Mouse (Mus musculus) spleen, postnatal 14 days (tissue): ENCODE data around the gene Mtmr14.

ENCODE experiments used
- DNase-seq, 2 experiments: peaks; one replicate each; pipeline ENCODE4 v3.0.0; 2021 to 2022; ENCODE audit warnings: low spot score in 2 of 2

The Mtmr14 gene

DNA sequence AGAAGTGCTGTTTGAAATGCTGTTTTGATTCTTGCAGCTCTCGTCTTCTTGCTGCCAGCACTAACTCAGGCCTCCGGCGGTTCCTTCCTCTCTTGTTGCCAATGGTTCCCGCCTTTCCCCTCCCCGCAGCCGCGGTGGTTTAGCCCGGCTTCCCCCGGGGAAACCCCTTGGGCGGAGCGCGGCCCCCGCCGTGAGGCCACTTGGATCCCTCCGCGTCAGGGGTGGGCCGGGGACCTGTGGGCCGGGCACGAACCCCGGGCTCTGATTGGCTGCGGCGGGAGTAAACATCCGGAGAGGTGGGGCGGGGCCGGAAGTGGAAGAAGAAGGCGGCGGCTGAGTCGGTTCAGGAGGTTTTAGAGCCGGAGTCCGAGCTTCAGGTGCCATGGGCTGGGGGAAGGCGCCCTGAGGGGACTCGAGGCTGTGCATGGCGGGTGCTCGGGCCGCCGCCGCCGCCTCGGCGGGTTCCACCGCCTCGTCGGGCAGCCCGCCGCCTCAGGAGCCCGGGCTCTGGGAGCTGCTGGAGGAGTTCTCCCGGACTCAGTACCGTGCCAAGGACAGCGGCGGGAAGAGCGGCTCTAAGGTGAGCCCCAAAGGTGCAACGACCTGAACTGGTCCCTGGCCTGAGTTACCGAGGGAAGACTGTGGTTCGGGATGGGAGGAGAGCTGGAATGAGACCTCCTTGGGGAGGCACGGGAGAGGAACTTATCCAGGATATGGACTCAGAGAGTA, at the start of gene Mtmr14:
Gene Mtmr14 (plus strand): TSS at position 302 of the 729 bp plus-strand sequence.
- peak; percentile 99 for DNase-seq

DNA sequence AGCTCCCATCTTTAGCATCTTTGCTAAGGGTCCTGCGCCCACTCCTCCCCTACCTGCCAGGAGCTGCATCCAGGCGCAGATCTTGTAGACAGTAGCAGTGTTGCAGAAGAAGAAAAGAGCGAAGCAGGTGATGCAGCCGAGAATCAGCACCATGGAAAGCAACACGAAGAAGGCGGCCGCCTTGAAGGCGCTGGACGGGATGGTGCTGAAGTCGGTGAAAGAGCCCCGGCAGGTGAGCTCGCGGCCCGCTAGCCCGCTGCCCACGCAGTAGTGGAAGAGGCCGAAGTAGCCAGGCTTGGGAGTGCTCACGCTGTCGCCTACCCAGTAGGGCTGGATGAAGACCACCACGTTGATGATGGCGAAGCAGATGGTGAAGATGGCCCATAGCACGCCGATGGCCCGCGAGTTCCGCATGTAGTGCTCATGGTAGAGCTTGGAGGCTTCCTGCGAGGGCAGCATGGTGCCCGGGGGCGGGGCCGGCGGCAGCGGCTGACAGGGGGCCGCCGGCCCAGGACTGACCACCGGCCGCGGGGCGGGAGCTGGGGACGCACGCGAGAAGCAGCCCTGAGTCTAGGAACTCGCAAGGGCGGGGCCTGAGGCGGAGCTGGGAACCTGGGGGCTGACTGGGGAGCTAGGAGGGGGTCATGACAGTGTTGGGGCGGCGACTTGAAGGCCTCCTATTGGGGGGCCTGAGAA, 43.7 kb upstream of the Mtmr14 start:
- peak in 1 of 2 experiments; percentile 7 for DNase-seq

DNA sequence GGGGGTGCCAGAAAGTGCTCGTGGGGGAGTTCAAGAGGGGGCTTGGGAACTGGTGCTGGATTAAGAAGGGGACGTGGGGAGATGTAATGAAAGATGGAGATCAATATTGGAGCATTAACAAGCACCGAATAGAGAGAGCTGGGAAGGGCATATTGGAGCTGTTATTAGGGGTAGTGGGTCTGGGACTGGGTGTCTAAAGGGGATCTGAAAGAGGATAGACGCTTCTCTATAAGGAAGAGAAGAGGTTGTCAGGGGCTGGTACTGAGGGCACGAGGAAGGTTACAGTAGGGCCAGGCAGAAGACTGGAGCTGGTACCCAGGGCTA, 43.2 kb upstream of the Mtmr14 start:
- DNase-seq: no peak

DNA sequence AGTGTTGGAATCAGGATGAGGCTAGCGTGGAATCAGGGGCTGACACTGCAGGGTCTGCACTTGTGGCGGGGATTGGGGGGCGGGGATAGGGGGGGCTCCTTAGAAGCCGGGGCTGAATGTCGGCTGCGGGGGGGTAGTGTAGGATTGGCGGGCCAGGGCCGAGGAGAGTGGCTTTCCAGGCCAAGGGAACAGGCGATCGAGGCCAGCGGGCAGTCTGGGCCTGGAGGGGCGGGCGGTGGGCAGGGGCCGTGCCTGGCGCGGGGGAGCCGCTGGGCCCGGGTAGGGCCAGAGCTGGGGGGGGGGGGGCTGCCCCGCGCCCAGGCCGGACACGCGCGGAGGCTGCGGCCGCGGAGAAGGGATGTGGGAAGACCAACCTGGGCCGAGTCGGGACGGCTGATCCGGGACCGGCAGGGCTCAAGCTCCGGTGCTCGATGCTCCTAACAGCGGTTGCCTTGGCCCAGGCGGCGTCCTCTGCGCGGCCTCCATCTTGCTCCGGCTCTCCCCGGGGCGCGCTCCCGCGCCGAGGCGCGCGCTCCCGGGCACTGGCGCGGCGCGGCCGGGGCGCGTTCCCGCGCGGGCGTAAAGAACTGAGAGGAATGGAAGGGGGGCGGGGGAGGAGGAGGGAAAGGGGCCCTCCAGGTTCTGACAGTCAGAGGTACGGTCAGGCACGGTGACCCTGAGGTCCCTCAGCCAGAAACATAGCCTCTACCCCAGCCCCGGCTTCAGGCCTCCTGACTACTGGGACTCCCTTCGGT, 42.6 kb upstream of the Mtmr14 start, which contains the start of gene Lhfpl4:
Gene Lhfpl4 (minus strand): TSS at position 544 of the 755 bp plus-strand sequence.
- DNase-seq: no peak

DNA sequence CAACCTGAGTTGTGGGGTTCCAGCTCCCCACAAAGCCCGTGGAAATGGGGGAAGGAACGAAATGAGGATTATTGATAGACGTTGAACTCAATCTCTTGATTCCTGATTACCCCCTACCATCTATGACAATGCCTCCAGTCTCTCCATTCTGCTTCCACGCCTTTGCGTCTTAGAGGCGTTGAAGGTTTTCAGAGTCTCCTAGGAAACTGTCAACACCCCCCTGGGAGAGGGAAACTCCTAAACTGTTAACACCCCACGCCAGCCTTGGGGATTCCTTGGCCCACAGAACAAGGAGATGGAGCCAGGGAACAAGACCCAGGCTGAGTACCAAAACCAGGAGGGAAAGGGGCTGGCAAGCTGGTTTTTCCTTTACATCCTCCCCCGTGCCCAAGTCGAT, 42.0 kb upstream of the Mtmr14 start:
- no peak for DNase-seq

DNA sequence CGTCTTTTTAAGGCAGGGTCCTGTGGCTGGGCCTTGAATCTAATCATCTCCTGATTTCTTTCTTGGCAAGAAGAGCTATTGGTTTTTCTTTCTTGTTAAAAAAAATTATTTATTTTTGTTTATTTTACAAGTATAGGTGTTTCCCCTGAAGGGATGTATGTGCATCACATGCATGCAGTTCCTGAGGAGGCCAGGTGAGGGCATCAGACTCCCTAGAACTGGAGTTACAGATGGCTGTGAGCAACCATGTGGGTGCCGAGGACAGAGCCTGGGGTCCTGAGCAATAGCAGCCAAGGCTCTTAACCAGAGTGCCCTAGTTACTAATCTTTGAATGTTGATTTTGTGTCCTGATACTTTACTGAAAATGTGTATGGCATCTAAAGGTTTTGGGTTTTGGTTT, 21.4 kb upstream of the Mtmr14 start:
- no peak for DNase-seq

DNA sequence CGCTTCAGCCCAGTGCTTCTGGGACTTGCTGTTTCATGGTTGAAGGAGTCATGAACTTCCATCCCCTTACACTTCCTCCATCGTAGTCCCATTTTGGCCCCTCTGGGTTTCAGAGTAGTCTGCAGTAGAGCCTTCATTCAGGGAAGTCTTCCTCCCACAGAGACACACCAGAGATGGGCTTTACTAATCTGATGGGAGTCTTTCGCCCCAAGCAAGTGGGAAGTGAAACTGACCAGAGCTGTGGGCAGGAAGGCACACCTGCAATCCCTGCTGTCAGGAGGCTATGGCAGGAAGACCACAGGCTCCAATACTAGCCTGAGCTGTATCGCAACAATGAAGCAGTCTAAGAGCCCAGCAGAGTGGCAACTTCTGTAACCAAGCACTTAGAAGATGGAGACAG, 11.8 kb upstream of the Mtmr14 start:
- no peak for DNase-seq

DNA sequence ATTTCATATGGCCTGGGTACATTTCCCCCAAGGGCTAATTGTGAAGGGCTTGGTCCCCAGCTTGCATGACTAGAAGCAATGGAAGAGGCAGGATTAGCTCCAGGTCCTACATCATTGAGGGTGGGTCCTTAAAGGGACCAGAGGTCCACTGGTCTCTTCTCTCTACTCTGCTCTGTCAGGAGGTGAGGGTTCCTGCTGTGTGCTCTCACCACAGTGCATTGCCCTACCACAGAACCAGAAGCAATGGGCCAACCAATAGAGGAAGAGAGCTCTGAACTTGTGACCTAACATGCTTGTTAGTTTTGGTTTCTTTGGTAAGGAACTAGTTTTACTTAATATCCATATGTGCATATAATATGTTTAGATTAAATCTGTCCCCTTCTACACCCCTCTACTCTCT, 10.9 kb upstream of the Mtmr14 start:
- DNase-seq: no peak

DNA sequence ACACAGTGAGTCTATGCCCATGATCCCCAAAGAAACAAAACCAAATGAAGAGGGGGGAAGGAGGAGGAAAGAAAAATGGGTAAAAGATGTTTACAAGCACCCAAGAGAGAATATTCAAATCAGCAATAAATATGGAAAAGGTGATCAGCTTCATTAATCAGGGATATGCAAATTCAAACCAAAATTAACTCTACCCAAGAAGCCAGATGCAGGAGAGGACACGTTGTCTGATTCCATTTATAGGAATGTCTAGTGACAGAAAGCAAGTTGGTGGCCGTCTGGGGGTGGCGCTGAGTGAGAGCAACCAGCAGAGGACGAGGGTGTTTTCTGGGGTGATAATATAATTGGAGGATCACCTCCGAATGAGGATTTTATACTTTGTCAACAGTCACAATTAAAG, 2.5 kb upstream of the Mtmr14 start:
- no peak for DNase-seq

DNA sequence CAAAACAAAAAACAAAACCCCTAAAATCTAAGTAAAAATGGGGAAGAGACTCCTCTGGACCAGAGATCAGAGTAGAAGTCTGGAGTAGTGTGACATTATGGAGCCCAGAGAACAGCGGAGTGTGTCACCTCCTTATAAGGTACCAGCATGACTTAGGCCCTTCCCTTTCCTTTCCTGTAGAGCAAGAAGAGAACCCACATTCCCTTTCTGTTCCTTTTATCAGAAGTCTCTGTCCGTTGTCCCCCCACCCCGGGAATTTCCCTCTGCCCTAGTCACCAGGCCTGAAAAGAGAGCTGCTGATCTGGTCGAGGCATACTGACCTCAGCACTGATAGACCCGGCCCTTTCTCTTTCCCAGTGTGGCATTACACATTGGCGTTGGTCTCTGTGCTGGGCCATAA, 799 bp downstream of the Mtmr14 start:
- DNase-seq: no peak

DNA sequence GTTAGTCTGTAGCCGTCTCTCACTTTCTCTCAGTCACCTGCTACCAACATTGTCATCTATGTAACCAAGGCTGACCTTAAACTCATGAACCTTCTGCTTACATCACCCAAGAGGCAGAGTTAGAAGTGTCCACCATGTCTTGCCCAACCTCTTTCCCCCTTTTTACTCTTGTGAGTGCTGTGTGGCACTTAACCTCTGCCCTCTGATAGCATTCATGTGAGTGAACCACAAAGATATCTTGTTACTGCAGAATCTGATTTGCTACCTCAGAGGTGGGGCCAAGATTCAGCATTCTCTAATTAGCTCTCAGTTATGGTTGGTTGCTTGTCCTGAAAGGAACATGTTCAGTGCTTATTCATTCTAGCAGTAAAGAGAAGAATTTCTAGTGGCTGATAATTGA, 5.1 kb downstream of the Mtmr14 start:
- DNase-seq: no peak

DNA sequence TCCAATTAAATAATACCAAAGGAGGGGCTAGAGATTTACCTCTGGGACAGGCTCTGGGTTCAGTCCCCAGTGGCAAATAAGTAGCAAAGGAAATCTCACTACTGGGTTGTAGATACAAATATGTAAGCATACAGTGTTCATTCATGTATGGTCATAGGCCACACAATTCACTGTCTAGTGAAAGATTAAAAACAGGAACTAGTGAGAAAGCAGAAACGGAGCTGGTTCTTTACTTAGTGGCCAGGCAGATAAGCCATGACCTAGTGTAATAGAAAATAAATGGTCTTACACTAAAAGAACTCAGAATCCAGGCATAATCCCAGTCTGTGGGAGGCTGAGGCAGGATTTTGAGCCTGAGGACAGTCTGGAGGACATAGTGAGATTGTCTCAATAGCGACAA, 7.9 kb downstream of the Mtmr14 start:
- DNase-seq: no peak

DNA sequence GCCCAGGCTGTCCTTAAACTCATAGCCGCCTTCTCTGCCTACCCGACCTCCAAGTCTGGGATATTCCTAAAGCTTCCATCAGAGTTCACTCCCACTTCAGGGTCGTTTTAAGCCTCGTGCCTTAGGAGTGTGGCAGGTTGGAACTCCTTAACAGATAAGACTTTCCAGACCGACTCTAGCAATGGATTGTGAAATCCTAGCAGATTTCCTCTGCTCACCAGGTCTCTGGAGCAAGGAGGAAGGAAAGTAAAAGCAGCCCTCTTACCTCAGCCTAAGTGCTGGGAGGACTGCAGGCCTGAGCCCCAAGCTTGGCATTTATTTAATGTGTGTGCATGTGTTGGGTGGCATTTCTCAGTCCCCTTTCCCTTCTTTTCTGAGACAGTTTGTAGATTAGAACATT, 13.1 kb downstream of the Mtmr14 start:
- no peak for DNase-seq

DNA sequence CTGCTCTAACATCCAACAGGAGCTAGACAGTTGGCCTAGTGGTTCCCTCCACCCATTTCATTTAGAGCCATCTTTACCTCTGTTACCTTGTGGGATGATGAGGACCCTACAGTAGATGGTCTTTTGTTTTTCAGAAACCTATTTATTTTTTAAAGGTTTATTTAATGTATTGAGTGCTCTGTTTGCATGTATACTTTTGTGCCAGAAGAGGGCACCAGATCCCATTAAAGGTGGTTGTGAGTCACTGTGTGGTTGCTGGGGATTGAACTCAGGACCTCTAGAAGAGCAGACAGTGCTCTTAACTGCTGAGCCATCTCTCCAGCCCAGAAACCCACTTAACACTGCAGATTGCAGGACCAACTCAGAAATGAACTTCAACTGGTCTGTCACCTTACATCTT, 14.3 kb downstream of the Mtmr14 start:
- no peak for DNase-seq

DNA sequence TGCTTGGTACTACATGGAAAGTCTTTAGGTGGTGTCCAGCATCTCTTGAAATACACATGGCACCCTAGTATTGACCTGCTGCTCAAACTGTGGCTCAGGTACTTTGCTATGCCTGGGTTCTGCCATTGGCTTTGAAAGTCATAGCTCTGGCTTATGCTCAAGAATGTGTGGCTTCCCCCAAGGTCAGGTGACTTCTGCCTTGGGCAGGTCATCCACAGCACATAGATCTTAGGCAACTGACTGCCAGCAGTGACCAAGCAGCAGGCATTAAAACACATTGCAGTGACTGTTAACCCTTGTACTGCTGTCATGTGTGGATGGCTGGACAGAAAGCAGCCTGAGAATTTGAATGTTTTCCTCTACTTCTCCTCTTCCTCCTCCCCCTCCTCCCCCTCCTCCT, 17.3 kb downstream of the Mtmr14 start:
- DNase-seq: no peak

DNA sequence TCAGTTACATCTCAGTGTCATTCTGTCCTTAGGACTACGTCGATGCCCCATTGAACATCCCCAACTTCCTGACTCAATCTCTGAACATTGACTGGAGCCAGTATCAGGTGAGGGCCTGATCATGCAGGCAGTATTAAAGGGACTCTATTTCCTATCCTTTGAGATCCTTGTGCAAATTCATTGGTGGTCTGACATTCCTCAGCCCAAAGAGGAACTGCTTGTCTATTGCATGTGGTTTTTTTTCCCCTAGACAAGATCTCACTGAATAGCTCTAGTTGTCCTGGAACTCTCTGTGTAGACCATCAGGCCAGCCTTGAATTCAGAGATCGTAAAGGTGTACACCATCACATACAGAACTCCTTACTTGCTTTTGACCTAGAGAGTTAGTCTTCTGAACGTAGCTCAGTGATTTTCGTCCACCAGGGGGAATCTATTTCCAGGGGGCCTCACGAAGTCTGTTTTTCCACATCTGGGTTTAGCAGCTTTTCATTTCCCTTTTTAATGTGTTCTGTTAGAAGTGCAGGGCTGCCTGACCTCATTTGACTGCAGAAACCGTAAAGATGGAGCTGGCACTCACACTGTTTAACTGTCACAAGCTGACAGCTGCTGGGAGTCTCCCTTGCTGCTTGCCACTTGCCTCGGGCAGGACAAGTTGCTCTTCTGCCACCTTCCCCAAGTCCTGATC, 23.7 kb downstream of the Mtmr14 start:
- DNase-seq: no peak

DNA sequence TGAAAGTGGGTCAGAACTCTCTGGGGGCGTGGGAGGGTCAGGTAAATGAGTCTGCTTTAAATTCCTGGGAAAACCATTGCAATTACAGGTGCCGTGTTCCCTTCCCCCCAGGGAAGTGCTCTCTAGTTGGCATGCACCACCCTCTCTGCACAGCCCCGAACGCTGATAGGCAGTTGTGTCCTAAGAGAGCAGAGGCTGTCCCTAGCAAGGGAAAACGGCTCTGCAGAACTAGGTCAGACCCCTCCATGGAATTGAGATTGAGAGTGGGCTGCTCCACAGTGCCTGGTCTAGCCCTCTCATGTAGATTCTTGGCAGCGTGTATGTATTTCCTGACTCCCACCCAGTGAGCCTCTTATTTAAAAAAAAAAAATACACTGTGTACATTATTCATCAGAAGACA, 25.9 kb downstream of the Mtmr14 start:
- no peak for DNase-seq

DNA sequence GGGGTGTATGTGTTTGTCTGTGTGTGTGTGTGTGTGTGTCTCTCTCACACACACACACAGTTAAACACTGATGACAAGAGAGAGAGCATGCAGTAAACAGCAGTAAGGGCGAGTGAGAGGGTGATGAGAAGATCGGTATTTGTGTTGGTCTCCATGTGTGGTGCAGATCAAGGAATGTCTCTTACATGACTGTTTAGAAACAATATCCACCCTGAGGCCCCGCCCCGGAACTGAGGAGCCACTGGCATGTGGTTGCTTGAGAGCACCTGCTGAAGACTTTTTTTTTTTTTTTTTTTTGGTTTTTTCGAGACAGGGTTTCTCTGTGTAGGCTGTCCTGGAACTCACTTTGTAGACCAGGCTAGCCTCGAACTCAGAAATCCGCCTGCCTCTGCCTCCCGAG, 26.8 kb downstream of the Mtmr14 start:
- DNase-seq: no peak

DNA sequence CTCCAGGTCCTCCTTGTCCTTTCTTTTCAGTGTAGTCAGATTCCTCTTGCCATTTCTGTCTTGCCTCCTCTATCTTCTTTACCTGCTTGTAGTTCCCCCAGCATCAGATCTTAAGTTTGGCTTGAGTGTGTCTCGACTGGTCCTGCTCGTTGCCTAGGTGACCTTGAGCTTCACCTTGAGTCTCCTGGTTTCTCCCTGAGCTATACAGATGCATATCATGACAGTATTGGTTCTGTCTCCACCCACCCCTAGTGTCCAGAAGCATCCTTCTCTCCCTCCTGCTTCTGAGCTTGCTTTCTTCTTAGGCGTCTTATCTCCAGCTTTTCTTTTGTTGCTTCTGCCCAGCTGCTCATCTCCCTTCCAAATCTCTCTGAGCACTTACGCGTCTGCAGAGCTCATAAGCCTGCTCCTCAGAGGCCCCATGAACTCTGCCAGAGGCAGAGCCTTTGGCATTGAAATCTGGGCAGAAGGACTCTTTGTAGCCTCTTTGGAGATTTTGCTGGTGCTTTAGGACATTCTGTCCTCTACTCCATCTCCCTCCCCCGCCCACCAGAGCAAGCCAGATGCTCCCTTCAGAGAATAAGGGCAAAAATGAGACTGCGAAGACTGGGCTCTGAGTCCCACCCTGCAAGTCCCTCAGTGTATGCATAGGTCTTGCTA, 29.5 kb downstream of the Mtmr14 start:
- no peak for DNase-seq

DNA sequence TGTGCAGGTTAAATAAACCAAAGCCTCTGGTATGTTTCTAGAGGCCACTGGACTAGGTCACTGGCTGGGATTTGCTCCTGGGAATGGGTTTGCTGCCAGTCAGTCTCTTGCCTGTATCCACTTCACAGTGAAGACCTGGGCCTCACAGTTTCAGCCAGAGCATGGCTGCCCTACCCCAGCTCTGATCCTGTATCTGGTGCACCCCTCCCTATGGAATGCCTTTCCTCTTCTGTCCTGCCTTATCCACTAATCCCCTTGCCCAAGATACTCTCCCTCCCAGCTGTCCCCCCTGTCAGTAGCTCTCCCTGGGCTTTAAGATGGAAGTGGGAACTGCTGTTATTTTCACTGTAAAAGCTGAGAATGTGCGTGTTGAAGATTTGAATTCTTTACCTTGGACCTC, 30.3 kb downstream of the Mtmr14 start:
- DNase-seq: no peak

DNA sequence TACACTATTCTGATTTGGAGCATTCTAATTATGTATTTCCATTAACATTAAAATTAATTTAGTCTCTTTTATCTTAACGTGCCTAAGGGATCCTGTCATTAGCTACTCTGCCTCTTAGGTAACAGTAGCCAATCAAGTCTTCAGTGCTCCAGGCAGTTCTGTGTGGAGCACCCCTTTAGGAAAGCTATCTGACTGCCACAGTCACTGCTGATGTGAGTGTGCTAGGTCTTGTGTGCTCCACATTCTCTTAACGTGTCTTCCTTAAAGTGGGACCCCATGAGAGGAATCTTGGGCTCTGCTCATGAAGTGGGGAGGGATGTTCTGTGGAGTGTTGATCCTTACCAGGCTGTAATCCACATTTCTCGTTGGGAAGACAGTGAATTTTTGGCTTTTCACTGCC, 34.7 kb downstream of the Mtmr14 start:
- no peak for DNase-seq

DNA sequence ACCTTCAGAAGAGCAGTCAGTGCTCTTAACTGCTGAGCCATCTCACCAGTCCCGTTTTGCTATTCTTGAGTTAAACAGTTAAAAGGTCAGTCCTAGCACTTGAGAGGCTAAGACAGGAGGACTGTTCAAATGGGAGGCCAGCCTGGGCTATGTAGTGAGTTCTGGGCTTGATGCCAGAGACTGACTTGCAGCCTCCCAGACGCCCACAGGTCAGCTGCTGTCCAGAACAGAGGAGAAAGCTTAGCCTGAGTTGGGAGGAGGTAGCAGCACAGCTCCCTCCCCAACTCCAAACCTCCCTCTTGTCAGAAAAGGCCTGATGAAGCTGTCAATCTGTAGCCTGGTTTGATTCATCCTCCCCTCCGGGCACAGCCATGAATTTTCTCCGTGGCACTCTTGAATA, 39.2 kb downstream of the Mtmr14 start:
- no peak for DNase-seq
